12 mouse cellular contexts compared by ENCODE assay signal in genomic region chr17:31889446-31890201, GRCm38 (mm10). TPM values are rescaled to one million over a fixed set of nuclear protein-coding genes. Genes with fewer than 3 reads are reported as not detected.
DNase-seq lines count a peak whose midpoint lies in the region; ATAC-seq and TF ChIP-seq lines count a peak whose summit lies in the region.
"Had no signal": no experiment of that assay in that cellular context is flagged by ENCODE, and none has a peak within 500 bp of the region (broad histone marks: within the 10 kb centered on the region; RNA-seq: fewer than 3 reads in every experiment).

No protein-coding gene starts in this region.

- no peaks in the 10 kb centered on the region for H3K9me3 ChIP-seq in heart, embryonic 12.5 days (replicated peaks)
- H3K9me3 ChIP-seq in hindbrain, embryonic 13.5 days = no peaks in the 10 kb centered on the region
- H3K9me3 ChIP-seq: megakaryocyte, embryonic 14.5 days had no signal

- no peak for TF ChIP-seq POLR2A in lung, adult 2 months (IDR thresholded peaks at IDR 0.05; ENCODE audit: borderline replicate concordance, extremely low read depth, low read depth, low read length)

- H3K27ac ChIP-seq in heart, embryonic 12.5 days (ENCODE audit: poor library complexity, severe bottlenecking) = peak overlapping the region; percentile 76
- no peak overlapping the region for H3K27ac ChIP-seq in hindbrain, embryonic 13.5 days
- H3K27ac ChIP-seq: hindbrain, embryonic 14.5 days had no signal

- 22% methylated on average over 9 of the region's 9 CpGs for WGBS in heart, embryonic 12.5 days
- WGBS in lung, adult 2 months = 67% methylated on average over 9 of the region's 9 CpGs
- WGBS in hindbrain, embryonic 13.5 days = 69% methylated on average over 9 of the region's 9 CpGs

- H3K4me2 ChIP-seq in heart, embryonic 12.5 days = peak overlapping the region; percentile 22; the same call in 1 of the 2 replicates
- no peak overlapping the region for H3K4me2 ChIP-seq in hindbrain, embryonic 13.5 days
- H3K4me2 ChIP-seq: hindbrain, embryonic 14.5 days had no signal

- H3K4me3 ChIP-seq in heart, embryonic 12.5 days = no peak overlapping the region
- H3K4me3 ChIP-seq in lung, adult 2 months (replicated peaks; ENCODE audit: extremely low read depth, low read depth, low read length) = no peak overlapping the region
- H3K4me3 ChIP-seq in hindbrain, embryonic 13.5 days = no peak overlapping the region
- H3K4me3 ChIP-seq: megakaryocyte, embryonic 14.5 days had no signal

- peak; percentile 56; the same call in 1 of the 2 replicates for ATAC-seq in heart, embryonic 12.5 days (ENCODE audit: insufficient number of reproducible peaks, low FRiP score)
- no peak for ATAC-seq in activated CD4-positive, CD25-positive, alpha-beta regulatory T cell, adult 4 months
- no peak for ATAC-seq in hindbrain, embryonic 13.5 days (ENCODE audit: low FRiP score)
- ATAC-seq in megakaryocyte-erythroid progenitor cell, adult 5-6 weeks (replicated peaks; ENCODE audit: low FRiP score, low TSS enrichment, poor library complexity, severe bottlenecking) = no peak

- H3K4me1 ChIP-seq in heart, embryonic 12.5 days (replicated peaks) = peaks cover 55% of the 10 kb centered on the region
- peaks cover 10% of the 10 kb centered on the region for H3K4me1 ChIP-seq in lung, adult 2 months (ENCODE audit: control insufficient read depth, insufficient read depth, low read length)
- peaks cover 16% of the 10 kb centered on the region for H3K4me1 ChIP-seq in hindbrain, embryonic 13.5 days (replicated peaks)

- no peak for DNase-seq in heart, adult 8-10 months (ENCODE audit: low spot score)
- DNase-seq in urinary bladder, postnatal 14 days (ENCODE audit: low spot score) = peak; percentile 5
- no peak for DNase-seq in urinary bladder, postnatal 36 days (ENCODE audit: low spot score in 2 of 2)
- peak; percentile 64 for DNase-seq in lung, adult 2 months
- DNase-seq: cerebellum, adult 11 months had no signal

- no peaks in the 10 kb centered on the region for H3K36me3 ChIP-seq in heart, embryonic 12.5 days
- no peaks in the 10 kb centered on the region for H3K36me3 ChIP-seq in hindbrain, embryonic 13.5 days

- TF ChIP-seq CTCF in lung, adult 2 months (IDR thresholded peaks at IDR 0.05; ENCODE audit: insufficient read depth, low read length) = no peak

- no peaks in the 10 kb centered on the region for H3K27me3 ChIP-seq in heart, embryonic 12.5 days (replicated peaks)
- no peaks in the 10 kb centered on the region for H3K27me3 ChIP-seq in hindbrain, embryonic 13.5 days
- H3K27me3 ChIP-seq: CH12.LX had no signal

- 0 out of 2 replicates have a peak overlapping the region, but pooled peaks have one; percentile 21 for H3K9ac ChIP-seq in heart, embryonic 12.5 days
- no peak overlapping the region for H3K9ac ChIP-seq in hindbrain, embryonic 13.5 days
- H3K9ac ChIP-seq: hindbrain, embryonic 14.5 days had no signal

RNA-seq across cellular contexts. Expression of gene Sik1, which starts 34.0 kb away (rescaled TPM):
- polyA plus RNA-seq in heart, embryonic 12.5 days (2016; fragmentation: Nextera tagmentation; extraction: Ambion mirVana) = 23.3 and 24.3 TPM in 2 replicates
- total RNA-seq in heart, adult 8-10 months (2022) = 10 to 100 TPM; 19.0 to 34.0 (median 30.2) TPM
- polyA plus RNA-seq in lung, adult 2 months (2012; rRNA removed) = 60.5 and 87.9 TPM in 2 replicates
- 1 to 10 TPM; 3.2 to 4.1 TPM for polyA plus RNA-seq in activated CD4-positive, CD25-positive, alpha-beta regulatory T cell, adult 4 months (2017; shearing (Covaris generic))
- polyA plus RNA-seq in hindbrain, embryonic 13.5 days (2015; fragmentation: Nextera tagmentation; extraction: Ambion mirVana) = 20.1 and 23.4 TPM in 2 replicates
- 4.1 and 10.3 TPM in 2 replicates for total RNA-seq in megakaryocyte-erythroid progenitor cell, adult 5-6 weeks (2014; fragmentation: Nextera tagmentation)
- total RNA-seq in megakaryocyte-erythroid progenitor cell, adult 5-6 weeks (2017) = 9.6 and 14.4 TPM in 2 replicates

Comparison
In these comparisons a context has a peak if more than half of its experiments do, and no peak if none do; other contexts are left out.
1. DNase-seq: peak in urinary bladder, postnatal 14 days (single experiment) and lung, adult 2 months (single experiment); none in heart, adult 8-10 months (single experiment) and urinary bladder, postnatal 36 days (0 of 2).